Mouse (Mus musculus) cerebellum, adult 2 months (tissue): ENCODE data around the gene Dlgap1.

Experiments
- CTCF ChIP-seq: fragments of 200-500 bp; IDR thresholded peaks from 2 replicates; pipeline ENCODE4 v1.5.1; 2011; ENCODE audit warnings: low read depth, mild to moderate bottlenecking, control low read depth, low read length, moderate library complexity, borderline replicate concordance; ENCODE audit not compliant: insufficient read depth
- POLR2A ChIP-seq: fragments of 200-500 bp; IDR thresholded peaks from 2 replicates; pipeline ENCODE4 v1.6.1; 2011; ENCODE audit warnings: low read length, control low read depth, borderline replicate concordance; ENCODE audit not compliant: insufficient read depth

DNA sequence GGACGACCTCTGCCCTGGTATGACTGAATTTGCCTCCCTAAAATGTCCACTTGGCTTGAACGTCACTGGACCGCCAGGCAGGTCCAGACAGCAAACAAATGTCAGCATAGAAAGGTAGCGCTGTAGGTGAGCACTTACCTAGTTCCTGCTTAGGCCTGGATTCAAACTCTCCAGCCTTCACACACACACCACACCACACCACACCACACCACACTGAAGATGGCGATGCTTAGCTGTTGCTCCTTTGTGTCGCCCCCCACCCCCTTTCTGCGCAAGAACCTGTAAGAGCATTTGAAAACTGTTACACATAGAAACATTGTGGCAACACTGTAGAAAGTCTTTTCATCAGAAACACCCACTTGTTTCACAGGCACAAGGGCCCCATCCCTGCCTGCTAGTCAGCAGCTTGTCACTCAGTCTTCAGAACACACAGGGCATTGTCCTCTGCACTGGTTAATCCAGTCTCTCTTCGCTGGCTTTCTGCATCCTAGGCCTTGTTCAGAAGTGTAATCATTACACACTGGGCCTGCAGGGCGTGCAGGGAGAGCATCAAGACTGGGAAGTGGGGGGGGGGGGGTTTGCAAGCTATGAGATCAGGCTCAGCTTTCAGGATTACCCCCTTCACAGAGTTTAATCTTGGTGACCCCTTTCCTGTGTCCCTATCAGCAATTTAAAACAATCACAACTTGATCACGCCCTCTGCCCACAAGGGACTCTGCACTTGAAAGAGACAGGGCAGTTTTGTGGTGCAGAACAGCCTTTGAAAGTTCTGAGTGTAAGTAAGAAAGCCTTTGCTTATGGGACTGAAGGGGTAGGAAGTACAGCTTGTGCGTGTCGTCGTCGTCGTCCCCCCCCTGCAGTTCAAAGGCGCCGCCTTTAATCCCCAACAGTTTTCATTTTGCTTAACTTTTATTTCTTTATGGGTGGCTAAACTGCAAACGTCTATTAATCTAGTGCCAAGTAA lies 812.1 kb downstream of the Dlgap1 start:
- no peak for TF ChIP-seq CTCF
- TF ChIP-seq POLR2A = no peak
